Mouse (Mus musculus): ENCODE data around the gene Strap. TPM values are rescaled to one million over a fixed set of nuclear protein-coding genes. Genes with fewer than 3 reads are reported as not detected.

The Strap gene
- polyA plus RNA-seq, 1 experiment: 81.1 TPM

- Histone ChIP-seq H3K36me3 (ENCODE audit: control insufficient read depth, insufficient read depth, low read length) (no peaks in the 10 kb centered on the region), H3K4me1 (ENCODE audit: control insufficient read depth, insufficient read depth, low read length) (no peaks in the 10 kb centered on the region), H3K27ac (ENCODE audit: control insufficient read depth, insufficient read depth, low read depth, low read length) (no peak overlapping the region), H3K4me3 (ENCODE audit: control insufficient read depth, low read depth, low read length) (no peak overlapping the region), H3K27me3 (ENCODE audit: control insufficient read depth, insufficient read depth, low read length) (no peaks in the 10 kb centered on the region)
- no peak for TF ChIP-seq CTCF (IDR thresholded peaks at IDR 0.05; ENCODE audit: control insufficient read depth, insufficient read depth, insufficient replicate concordance, low read depth, low read length)
- TF ChIP-seq POLR2A (IDR thresholded peaks at IDR 0.05; ENCODE audit: control insufficient read depth, low read depth, low read length): no peak
Measured at GRCm38 (mm10) chr6:137766177-137766576, 31.3 kb downstream of the Strap start.

GRCm38 (mm10) chr6:137771621-137772250 is 36.9 kb downstream of the Strap start:
- no peaks in the 10 kb centered on the region for H3K4me1 ChIP-seq (ENCODE audit: control insufficient read depth, insufficient read depth, low read length)
- H3K36me3 ChIP-seq (ENCODE audit: control insufficient read depth, insufficient read depth, low read length): no peaks in the 10 kb centered on the region
- TF ChIP-seq POLR2A (IDR thresholded peaks at IDR 0.05; ENCODE audit: control insufficient read depth, low read depth, low read length): no peak
- H3K27me3 ChIP-seq (ENCODE audit: control insufficient read depth, insufficient read depth, low read length): no peaks in the 10 kb centered on the region
- H3K4me3 ChIP-seq (ENCODE audit: control insufficient read depth, low read depth, low read length): no peak overlapping the region
- H3K27ac ChIP-seq (ENCODE audit: control insufficient read depth, insufficient read depth, low read depth, low read length): no peak overlapping the region

GRCm38 (mm10) chr6:137772918-137773636 is 38.2 kb downstream of the Strap start:
- Histone ChIP-seq H3K4me3 (ENCODE audit: control insufficient read depth, low read depth, low read length) (no peak overlapping the region), H3K4me1 (ENCODE audit: control insufficient read depth, insufficient read depth, low read length) (no peaks in the 10 kb centered on the region), H3K36me3 (ENCODE audit: control insufficient read depth, insufficient read depth, low read length) (no peaks in the 10 kb centered on the region), H3K27ac (ENCODE audit: control insufficient read depth, insufficient read depth, low read depth, low read length) (no peak overlapping the region), H3K27me3 (ENCODE audit: control insufficient read depth, insufficient read depth, low read length) (no peaks in the 10 kb centered on the region)
- TF ChIP-seq POLR2A (IDR thresholded peaks at IDR 0.05; ENCODE audit: control insufficient read depth, low read depth, low read length): no peak
- no peak for TF ChIP-seq CTCF (IDR thresholded peaks at IDR 0.05; ENCODE audit: control insufficient read depth, insufficient read depth, insufficient replicate concordance, low read depth, low read length)

- Histone ChIP-seq H3K27ac (ENCODE audit: control insufficient read depth, insufficient read depth, low read depth, low read length) (no peak overlapping the region), H3K4me3 (ENCODE audit: control insufficient read depth, low read depth, low read length) (no peak overlapping the region), H3K36me3 (ENCODE audit: control insufficient read depth, insufficient read depth, low read length) (no peaks in the 10 kb centered on the region), H3K4me1 (ENCODE audit: control insufficient read depth, insufficient read depth, low read length) (no peaks in the 10 kb centered on the region), H3K27me3 (ENCODE audit: control insufficient read depth, insufficient read depth, low read length) (no peaks in the 10 kb centered on the region)
- TF ChIP-seq POLR2A (IDR thresholded peaks at IDR 0.05; ENCODE audit: control insufficient read depth, low read depth, low read length) (no peak), CTCF (IDR thresholded peaks at IDR 0.05; ENCODE audit: control insufficient read depth, insufficient read depth, insufficient replicate concordance, low read depth, low read length) (no peak)
Measured at GRCm38 (mm10) chr6:137773637-137774028, 38.8 kb downstream of the Strap start.

- Histone ChIP-seq H3K36me3 (ENCODE audit: control insufficient read depth, insufficient read depth, low read length) (no peaks in the 10 kb centered on the region), H3K4me3 (ENCODE audit: control insufficient read depth, low read depth, low read length) (no peak overlapping the region), H3K27me3 (ENCODE audit: control insufficient read depth, insufficient read depth, low read length) (no peaks in the 10 kb centered on the region), H3K4me1 (ENCODE audit: control insufficient read depth, insufficient read depth, low read length) (no peaks in the 10 kb centered on the region), H3K27ac (ENCODE audit: control insufficient read depth, insufficient read depth, low read depth, low read length) (no peak overlapping the region)
- no peak for TF ChIP-seq POLR2A (IDR thresholded peaks at IDR 0.05; ENCODE audit: control insufficient read depth, low read depth, low read length)
Measured at GRCm38 (mm10) chr6:137774166-137774565, 39.3 kb downstream of the Strap start.

- Histone ChIP-seq H3K4me3 (ENCODE audit: control insufficient read depth, low read depth, low read length) (no peak overlapping the region), H3K27me3 (ENCODE audit: control insufficient read depth, insufficient read depth, low read length) (no peaks in the 10 kb centered on the region), H3K4me1 (ENCODE audit: control insufficient read depth, insufficient read depth, low read length) (no peaks in the 10 kb centered on the region), H3K27ac (ENCODE audit: control insufficient read depth, insufficient read depth, low read depth, low read length) (no peak overlapping the region), H3K36me3 (ENCODE audit: control insufficient read depth, insufficient read depth, low read length) (no peaks in the 10 kb centered on the region)
- no peak for TF ChIP-seq CTCF (IDR thresholded peaks at IDR 0.05; ENCODE audit: control insufficient read depth, insufficient read depth, insufficient replicate concordance, low read depth, low read length)
- no peak for TF ChIP-seq POLR2A (IDR thresholded peaks at IDR 0.05; ENCODE audit: control insufficient read depth, low read depth, low read length)
Measured at GRCm38 (mm10) chr6:137775159-137775558, 40.3 kb downstream of the Strap start.

- Histone ChIP-seq H3K27ac (ENCODE audit: control insufficient read depth, insufficient read depth, low read depth, low read length) (no peak overlapping the region), H3K4me3 (ENCODE audit: control insufficient read depth, low read depth, low read length) (no peak overlapping the region), H3K27me3 (ENCODE audit: control insufficient read depth, insufficient read depth, low read length) (no peaks in the 10 kb centered on the region), H3K4me1 (ENCODE audit: control insufficient read depth, insufficient read depth, low read length) (no peaks in the 10 kb centered on the region), H3K36me3 (ENCODE audit: control insufficient read depth, insufficient read depth, low read length) (no peaks in the 10 kb centered on the region)
- TF ChIP-seq POLR2A (IDR thresholded peaks at IDR 0.05; ENCODE audit: control insufficient read depth, low read depth, low read length): no peak
- TF ChIP-seq CTCF (IDR thresholded peaks at IDR 0.05; ENCODE audit: control insufficient read depth, insufficient read depth, insufficient replicate concordance, low read depth, low read length): no peak
Measured at GRCm38 (mm10) chr6:137776981-137777380, 42.1 kb downstream of the Strap start.

Measured in testis, adult 2 months (tissue).